Mouse (Mus musculus) monocyte, adult 2 months (primary cell): ENCODE measurements around the gene Col26a1.

Source experiments
- DNase-seq, 2 experiments: peaks; one replicate each; pipeline ENCODE4 v3.0.0; 2022; ENCODE audit warnings: low spot score in 2 of 2, low read depth in 1 of 2

The Col26a1 gene

GRCm38 (mm10) chr5:136882788-136883439 is at the start of gene Col26a1:
Col26a1 (minus strand) TSS chr5:136883209.
- DNase-seq: no peak

GRCm38 (mm10) chr5:136931896-136932295 is 48.9 kb upstream of the Col26a1 start:
- DNase-seq: no peak

- peak in 1 of 2 experiments; percentile 60 for DNase-seq
These were observed 46.1 kb upstream of the Col26a1 start for GRCm38 (mm10) chr5:136929073-136929472.

GRCm38 (mm10) chr5:136923751-136924478 is 40.9 kb upstream of the Col26a1 start:
- DNase-seq: no peak

GRCm38 (mm10) chr5:136922830-136923229 is 39.8 kb upstream of the Col26a1 start:
- DNase-seq: no peak

- DNase-seq: no peak
These were observed 36.7 kb upstream of the Col26a1 start for GRCm38 (mm10) chr5:136919546-136920301.

GRCm38 (mm10) chr5:136918655-136919472 is 35.9 kb upstream of the Col26a1 start:
- peak in 1 of 2 experiments; percentile 49 for DNase-seq

- no peak for DNase-seq
These were observed 34.7 kb upstream of the Col26a1 start for GRCm38 (mm10) chr5:136917613-136918242.

- no peak for DNase-seq
These were observed 31.2 kb upstream of the Col26a1 start for GRCm38 (mm10) chr5:136914183-136914582.

- DNase-seq: peak; percentile 59 to 69
These were observed 25.2 kb upstream of the Col26a1 start, which contains the start of gene Ift22 for GRCm38 (mm10) chr5:136907991-136908857. Ift22 (plus strand) TSS chr5:136908150.

GRCm38 (mm10) chr5:136907587-136907986 is 24.6 kb upstream of the Col26a1 start:
- no peak for DNase-seq

- peak in 1 of 2 experiments; percentile 31 for DNase-seq
These were observed 22.6 kb upstream of the Col26a1 start for GRCm38 (mm10) chr5:136905630-136906029.

GRCm38 (mm10) chr5:136904621-136905020 is 21.6 kb upstream of the Col26a1 start:
- DNase-seq: no peak

GRCm38 (mm10) chr5:136895529-136895963 is 12.5 kb upstream of the Col26a1 start:
- no peak for DNase-seq

GRCm38 (mm10) chr5:136894840-136895528 is 12.0 kb upstream of the Col26a1 start:
- no peak for DNase-seq

GRCm38 (mm10) chr5:136888539-136889355 is 5.7 kb upstream of the Col26a1 start:
- no peak for DNase-seq

- no peak for DNase-seq
These were observed 3.9 kb upstream of the Col26a1 start for GRCm38 (mm10) chr5:136886957-136887356.
